Mouse (Mus musculus): ENCODE results near the gene Xpnpep1.
A peak's percentile ranks its signal among the peaks of the same experiment; 100 is the strongest.

Xpnpep1 gene

GRCm38 (mm10) chr19:53040164-53041132 is at the start of gene Xpnpep1:
Gene Xpnpep1, minus strand, starts transcription at chr19:53040214.
- peak; percentile 64 for DNase-seq

- DNase-seq, result peak; percentile 79
Observed at GRCm38 (mm10) chr19:53087268-53088143, 47.5 kb upstream of the Xpnpep1 start.

- peak; percentile 68 for DNase-seq
Observed at GRCm38 (mm10) chr19:53086861-53087260, 46.8 kb upstream of the Xpnpep1 start.

- peak; percentile 85 for DNase-seq
Observed at GRCm38 (mm10) chr19:53084735-53085134, 44.7 kb upstream of the Xpnpep1 start.

GRCm38 (mm10) chr19:53082862-53083261 is 42.8 kb upstream of the Xpnpep1 start:
- DNase-seq, result peak; percentile 34

GRCm38 (mm10) chr19:53081339-53081738 is 41.3 kb upstream of the Xpnpep1 start:
- DNase-seq, result no peak

GRCm38 (mm10) chr19:53080921-53081320 is 40.9 kb upstream of the Xpnpep1 start:
- DNase-seq, result no peak

GRCm38 (mm10) chr19:53080487-53080886 is 40.5 kb upstream of the Xpnpep1 start:
- DNase-seq, result no peak

- no peak for DNase-seq
Observed at GRCm38 (mm10) chr19:53080026-53080425, 40.0 kb upstream of the Xpnpep1 start.

GRCm38 (mm10) chr19:53078271-53079085 is 38.5 kb upstream of the Xpnpep1 start:
- no peak for DNase-seq

- DNase-seq, result no peak
Observed at GRCm38 (mm10) chr19:53077278-53077677, 37.3 kb upstream of the Xpnpep1 start.

- peak; percentile 40 for DNase-seq
Observed at GRCm38 (mm10) chr19:53076238-53076981, 36.4 kb upstream of the Xpnpep1 start.

GRCm38 (mm10) chr19:53075896-53076237 is 35.9 kb upstream of the Xpnpep1 start:
- no peak for DNase-seq

GRCm38 (mm10) chr19:53074899-53075722 is 35.1 kb upstream of the Xpnpep1 start:
- DNase-seq, result peak; percentile 66

- no peak for DNase-seq
Observed at GRCm38 (mm10) chr19:53073521-53073920, 33.5 kb upstream of the Xpnpep1 start.

GRCm38 (mm10) chr19:53072406-53072805 is 32.4 kb upstream of the Xpnpep1 start:
- no peak for DNase-seq

- no peak for DNase-seq
Observed at GRCm38 (mm10) chr19:53071651-53072050, 31.6 kb upstream of the Xpnpep1 start.

GRCm38 (mm10) chr19:53070870-53071269 is 30.9 kb upstream of the Xpnpep1 start:
- DNase-seq, result no peak

GRCm38 (mm10) chr19:53069451-53069850 is 29.4 kb upstream of the Xpnpep1 start:
- no peak for DNase-seq

GRCm38 (mm10) chr19:53066934-53067333 is 26.9 kb upstream of the Xpnpep1 start:
- DNase-seq, result peak; percentile 60

GRCm38 (mm10) chr19:53066531-53066930 is 26.5 kb upstream of the Xpnpep1 start:
- DNase-seq, result no peak
